Mouse (Mus musculus): ENCODE measurements around the gene Bola3.

The Bola3 gene

DNA sequence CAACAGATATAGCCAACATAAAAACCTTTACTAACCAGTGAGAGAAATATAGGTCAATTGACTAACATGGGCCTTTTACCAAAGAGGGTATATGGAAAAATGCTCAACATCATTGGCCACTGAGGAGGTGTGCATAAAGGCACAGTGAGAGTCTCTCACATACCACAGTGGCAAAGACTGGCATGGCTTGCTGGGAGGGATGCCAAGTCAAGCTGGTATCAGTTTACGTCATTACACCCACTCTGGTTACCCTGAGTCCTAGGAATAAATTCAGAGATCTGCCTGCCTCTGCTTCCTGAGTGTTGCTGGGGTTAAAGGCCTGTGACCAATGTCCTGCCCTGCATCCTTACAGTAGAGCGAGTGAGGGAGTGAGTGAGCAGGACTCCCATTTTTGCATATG, 47.8 kb downstream of the Bola3 start:
- no peak for DNase-seq

DNA sequence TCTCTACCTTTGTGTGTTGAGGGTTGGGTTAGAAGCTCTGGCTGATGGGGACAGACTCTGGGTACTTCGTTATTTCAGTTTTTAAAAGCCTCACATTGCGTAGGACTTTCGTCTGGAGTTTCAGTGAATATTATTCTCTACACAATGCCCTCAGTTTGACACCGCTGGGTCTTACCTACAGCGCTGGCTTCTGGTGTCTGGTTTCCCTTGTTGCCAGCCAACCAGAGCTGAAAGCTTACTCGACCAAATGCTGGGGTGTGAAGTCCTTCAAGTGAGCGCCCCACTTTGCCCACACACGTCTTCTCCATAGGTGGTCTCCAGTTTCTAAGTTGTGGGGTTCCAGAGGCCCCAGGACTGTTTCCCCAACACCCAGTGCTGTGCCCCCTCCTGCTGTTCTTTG, 48.8 kb downstream of the Bola3 start:
- no peak for DNase-seq

DNA sequence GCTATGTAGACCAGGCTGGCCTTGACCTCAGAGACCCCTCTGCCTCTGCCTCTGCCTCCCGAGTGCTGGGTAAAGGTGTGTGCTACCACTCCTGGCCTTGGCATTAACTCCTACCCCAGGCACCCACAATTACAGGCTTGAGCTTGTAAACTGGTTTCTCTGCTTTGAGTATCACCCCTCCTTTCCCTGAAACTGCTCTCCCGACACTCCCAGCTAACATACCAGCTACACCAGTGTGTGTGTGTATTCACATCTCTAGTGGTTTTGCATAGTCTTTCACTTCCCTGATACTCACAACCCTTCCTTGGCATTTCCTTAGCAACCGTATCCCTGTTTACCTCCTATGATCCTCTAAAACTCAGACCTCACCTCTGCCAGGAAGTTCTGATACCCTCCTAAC, 50.8 kb downstream of the Bola3 start:
- DNase-seq: no peak

DNA sequence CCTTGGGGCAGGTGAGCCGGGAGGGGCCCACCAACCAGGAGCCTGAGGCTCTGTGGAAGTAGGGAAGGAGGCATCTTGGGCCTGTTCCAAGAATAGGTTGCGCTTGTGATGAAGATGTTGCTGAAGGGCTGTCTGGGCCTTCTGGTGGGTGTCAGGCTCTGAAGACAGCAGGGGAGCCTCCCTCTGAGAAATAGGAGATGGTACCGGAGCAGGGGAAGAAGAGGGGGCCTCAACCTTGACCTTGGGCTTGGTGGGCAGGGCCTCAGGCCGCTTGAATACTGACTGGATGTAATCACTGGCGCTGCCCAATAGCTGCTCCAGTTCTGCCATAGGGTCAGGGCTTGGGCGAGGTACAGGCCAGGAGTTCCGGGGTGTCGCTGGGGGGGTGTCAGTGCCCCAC, 54.5 kb downstream of the Bola3 start:
- no peak for DNase-seq

DNA sequence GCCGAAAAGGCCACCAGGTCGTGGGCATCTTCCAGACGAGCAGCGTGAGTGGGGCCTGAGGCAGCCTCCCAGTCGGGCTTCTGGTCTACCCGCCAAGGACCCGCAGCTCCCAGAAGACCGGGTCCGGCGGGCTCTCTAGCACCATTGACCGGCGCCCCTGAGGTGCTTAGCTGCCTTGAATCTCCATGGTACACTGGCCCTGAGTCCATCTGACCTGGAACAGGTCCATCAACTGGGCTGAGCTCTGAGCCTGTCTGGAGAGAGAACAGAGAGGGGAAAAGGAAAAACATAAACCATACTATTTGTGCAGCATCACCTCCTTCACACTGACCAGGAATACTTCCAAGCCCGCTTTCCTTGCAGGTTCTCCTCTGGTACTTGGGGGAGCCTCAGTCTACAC, 55.6 kb downstream of the Bola3 start:
- no peak for DNase-seq

DNA sequence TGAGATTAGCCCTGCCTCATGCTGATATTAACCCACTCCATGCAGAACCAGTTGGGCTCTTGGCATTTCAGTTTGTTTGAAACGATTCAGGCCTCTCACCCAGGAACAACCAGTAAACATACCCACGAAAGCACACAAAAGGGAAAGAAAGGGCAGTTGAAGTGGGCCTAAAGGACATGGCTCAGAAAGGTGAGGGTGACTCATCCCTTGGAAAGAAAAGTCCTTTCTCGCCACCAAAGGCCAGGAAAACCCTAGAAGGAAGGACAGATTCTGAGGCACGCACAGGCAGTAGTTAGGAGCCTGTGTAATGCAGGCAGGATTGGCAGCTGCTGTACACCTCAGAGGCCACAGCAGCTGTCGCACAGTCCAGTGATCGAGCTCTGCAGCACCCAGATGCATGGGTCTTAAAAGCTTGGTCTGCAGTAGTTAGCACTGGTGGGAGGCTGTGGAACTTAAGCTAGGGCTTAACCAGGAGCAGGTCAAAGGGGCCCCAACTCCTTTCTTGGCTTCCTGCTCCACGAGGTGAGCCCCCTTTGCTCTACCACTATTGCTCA, 56.6 kb downstream of the Bola3 start:
- DNase-seq: no peak

DNA sequence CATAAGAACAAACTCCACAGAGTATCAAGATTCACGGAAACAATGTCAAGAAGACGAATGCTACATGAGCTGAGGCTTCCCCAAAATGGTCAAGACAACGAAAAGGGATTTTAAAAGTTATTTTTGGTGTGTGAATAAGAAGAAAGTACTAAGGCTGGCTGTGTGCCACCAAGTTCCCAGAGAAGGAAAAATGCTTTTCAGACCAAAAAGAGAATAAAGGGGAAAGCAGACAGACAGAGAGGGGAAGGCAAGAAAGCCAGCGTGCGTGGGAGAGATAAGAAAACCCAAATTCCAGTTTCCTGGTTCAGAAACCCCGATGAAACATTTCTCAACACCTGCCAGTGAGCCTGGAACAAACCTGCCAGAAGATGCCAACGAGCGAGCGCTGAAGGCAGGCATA, 59.6 kb downstream of the Bola3 start:
- no peak for DNase-seq

All from kidney, adult 11 months (tissue).